Mouse (Mus musculus) thymus, adult 2 months (tissue): ENCODE data around the gene Dapl1.

Experiments
- CTCF ChIP-seq: fragments of 200-500 bp; IDR thresholded peaks from 2 replicates; pipeline ENCODE4 v1.5.1; 2012; ENCODE audit warnings: mild to moderate bottlenecking, control low read depth, low read length, moderate library complexity, borderline replicate concordance; ENCODE audit not compliant: control insufficient read depth, poor library complexity, insufficient read depth; ENCODE audit errors: extremely low read depth
- POLR2A ChIP-seq: fragments of 200-500 bp; IDR thresholded peaks from 2 replicates; pipeline ENCODE4 v1.6.1; 2012; ENCODE audit warnings: mild to moderate bottlenecking, low read length, control low read depth, moderate library complexity; ENCODE audit not compliant: control insufficient read depth, poor library complexity, insufficient read depth; ENCODE audit errors: extremely low read depth

DNA sequence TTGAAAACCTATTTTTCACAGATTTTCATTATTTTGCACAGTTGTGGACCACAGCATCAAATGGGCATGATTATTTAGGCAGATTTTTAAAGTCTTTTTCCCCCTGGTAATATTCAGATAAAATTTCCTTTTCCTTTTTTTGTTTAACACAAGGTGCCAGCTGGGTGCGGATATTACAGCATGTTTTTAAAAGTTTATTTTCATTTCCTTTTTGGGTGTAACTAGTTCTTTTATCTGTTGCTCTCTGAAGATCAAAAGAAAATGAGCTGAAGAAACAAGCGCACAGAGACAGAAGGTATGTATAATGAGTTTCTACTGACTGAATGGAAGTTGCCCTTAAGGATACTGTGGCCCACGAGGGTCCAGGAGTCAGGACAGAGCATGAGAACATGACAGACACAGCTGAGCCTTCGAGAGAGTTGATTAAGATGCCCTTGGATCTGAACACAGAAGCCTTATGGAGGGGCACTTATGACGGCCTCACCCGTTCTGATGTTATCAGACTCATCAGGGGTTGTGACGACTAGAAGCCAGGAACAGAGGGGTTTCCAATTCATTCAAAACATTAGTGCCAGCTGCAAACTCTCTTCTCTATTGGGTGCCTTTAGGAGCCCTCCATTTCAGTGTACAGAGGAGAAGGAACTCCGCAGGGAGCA is 14.7 kb upstream of the Dapl1 start:
- TF ChIP-seq CTCF, result no peak
- no peak for TF ChIP-seq POLR2A
